Mouse (Mus musculus) right cerebral cortex, postnatal 14 days (tissue): ENCODE measurements around the gene Arhgap15.
A peak's percentile ranks its signal among the peaks of the same experiment; 100 is the strongest.

Experiments
- DNase-seq: peaks from one replicate; pipeline ENCODE4 v3.0.0; 2022

Gene Arhgap15

DNA sequence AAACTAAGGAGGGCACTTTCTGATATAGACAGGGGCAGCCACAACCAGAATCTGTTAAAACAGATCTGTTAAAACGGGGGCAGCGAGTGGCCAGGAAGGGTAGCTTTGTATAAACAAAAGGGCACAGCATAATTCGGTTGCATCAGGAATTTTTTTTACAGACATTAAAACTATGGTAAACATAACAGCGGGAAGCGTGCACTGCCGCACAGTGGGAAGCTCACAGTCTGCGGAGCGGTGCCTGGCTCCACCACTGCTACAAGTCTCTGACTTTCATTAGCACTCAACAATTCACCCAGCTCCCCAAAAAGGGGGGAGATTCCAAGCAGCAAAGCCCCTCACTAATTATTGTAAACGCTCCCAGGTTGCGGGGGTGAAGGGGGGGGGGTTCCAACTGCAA is 562.6 kb downstream of the Arhgap15 start:
- peak; percentile 13 for DNase-seq

DNA sequence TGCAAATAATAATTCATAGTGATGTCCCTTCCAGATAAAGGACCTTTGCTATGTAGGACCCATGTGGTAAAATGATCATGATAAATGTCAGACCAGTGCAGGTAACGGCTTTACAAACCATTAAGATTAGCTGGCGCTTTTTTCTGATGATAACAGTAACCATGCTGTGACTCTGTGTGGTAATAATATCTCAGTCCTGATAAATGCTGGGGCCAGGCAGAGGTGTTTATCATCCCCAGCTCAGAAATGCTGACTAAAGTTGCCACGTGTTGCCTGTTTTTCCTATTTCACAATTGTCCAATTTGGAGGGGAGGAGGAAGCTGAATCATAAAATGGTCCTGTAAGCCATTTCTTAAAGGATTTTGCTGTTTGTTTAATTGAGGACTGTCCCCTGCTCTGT is 564.9 kb downstream of the Arhgap15 start:
- no peak for DNase-seq

DNA sequence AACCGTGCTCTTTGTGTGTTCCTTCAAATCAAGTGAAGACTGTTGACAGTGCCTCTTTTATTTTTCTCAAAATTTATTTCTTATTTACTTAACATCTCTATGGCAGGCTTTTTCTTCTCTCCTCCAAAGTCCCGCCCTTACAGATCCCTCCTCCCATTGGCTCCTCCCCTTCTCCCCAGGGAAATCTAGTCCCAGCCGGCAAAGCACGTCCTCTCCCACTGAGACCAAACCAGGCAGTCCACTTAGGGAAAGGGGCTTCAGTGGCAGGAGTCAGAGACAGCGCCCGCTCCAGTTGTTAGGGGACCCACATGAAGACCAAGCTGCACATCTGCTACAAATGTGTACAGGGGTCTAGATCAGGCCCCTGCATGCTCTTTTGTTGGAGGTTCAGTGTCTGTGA is 569.8 kb downstream of the Arhgap15 start:
- DNase-seq, result no peak

DNA sequence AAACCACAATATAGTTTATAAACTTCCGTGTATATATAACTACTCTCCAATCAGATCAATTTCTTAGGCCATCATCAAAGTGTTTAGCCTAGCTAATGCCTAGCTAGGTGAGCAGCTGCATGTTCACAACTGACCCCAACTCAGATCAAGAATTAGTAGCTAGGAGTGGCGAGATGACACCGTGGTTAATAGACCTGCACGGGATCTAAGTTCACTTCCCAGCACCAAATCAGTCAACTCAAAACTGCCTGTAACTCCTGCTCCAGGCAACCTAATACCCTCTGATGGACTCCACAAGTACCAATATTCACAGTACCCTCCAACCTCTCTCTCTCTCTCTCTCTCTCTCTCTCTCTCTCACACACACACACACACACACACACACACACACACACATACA is 570.9 kb downstream of the Arhgap15 start:
- DNase-seq, result no peak

DNA sequence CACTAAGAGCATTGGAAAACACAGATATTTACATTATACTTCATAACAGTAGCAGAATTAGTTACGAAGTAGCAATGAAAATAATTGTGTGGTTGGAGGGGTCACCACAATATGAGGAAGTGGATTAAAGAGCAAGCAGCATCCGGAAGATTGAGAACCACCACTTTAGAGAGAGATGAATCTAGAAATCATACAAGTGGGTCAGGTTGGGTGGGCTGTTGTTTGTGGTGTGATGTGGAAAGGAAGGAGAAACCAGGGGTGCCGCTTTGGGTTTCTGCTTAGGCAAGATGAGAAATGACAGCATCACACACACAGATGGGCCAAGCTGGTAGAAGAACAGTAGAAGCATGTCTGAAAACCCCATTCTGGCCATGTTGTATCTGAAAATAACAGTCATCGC is 575.2 kb downstream of the Arhgap15 start:
- no peak for DNase-seq

DNA sequence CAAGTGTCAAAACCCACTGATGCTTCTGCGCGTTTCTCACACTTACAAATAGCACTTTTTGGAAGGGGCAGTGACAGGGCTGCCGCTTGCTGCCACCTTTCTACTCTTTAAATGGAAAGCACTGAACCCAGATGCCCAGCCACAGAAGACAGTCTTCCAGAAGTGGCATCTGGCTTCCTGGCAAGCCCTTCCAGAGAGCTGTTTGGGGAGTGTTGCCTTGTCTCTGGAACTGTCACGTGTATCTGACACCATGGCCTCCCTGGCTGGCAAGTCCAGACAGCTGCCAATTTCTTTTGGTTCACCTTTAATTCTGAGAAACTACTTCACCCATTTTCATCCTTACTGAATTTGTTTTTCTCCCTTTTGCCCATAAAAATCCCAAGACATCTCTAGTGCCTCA is 584.7 kb downstream of the Arhgap15 start:
- DNase-seq, result no peak

DNA sequence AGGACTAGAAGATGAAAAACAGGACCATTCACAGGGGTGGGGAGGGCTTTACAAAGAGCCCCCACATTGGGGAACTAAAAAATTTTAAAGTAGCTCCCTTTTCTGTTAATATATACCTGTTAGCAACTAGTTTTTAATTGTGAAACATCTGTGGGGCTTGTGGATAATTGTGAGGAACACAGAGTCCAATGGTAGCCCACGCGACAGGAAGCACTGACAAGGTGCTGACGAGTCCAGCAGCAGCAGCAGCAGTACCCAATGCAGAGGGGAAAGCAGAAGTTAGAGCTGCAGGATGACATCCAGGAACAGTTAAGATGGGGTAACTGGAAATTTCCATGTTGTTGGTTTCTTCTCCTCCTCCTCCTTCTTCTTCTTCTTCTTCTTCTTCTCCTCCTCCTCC is 585.4 kb downstream of the Arhgap15 start:
- DNase-seq, result no peak

DNA sequence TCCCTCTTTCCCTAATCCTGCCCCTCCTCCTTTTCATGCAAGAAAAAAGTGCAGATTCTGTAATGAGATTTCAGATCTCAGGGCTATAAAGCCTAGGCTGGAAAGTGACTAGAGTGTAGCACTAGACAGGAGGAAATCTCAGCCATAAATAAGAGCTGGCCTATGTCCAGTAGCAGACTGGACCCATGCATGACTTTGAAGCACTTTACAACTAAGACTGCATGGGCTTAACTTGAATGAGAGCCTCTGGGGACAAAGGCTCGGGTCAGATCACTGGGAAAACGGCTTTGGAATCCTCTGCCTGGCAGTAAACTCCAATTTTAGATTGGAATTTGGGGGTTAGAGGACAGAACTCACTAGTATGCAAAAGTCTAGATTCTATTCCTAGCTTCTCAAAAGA is 585.9 kb downstream of the Arhgap15 start:
- no peak for DNase-seq

DNA sequence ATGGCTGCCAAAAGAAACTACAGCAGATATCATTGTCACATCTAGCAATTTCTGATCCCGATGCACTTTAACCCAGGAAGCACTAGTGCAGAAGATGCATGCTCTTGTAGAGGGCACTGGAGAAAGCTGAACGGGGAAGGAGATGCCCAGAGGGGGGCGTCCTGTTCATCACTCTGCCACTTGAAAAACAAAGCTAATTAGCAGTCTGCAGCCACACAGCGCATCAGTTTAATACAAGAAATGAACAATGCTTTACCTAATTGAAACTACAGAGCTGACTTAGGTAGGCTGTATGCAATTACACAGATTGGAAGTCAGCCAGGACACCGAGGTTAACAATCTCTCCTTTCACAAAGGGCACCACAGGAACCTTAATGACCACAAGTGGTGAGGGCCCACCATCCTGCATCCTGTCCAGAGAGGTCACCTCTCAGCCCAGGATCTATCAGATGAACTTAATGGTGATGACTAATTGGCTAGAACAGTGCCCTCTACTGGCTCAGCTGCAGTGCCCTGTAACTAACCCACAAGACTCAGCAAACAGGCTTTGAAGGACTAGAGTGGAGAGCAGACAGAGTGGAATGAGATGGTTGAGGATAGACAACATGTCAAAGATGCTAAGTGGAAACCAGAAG is 588.2 kb downstream of the Arhgap15 start:
- no peak for DNase-seq

DNA sequence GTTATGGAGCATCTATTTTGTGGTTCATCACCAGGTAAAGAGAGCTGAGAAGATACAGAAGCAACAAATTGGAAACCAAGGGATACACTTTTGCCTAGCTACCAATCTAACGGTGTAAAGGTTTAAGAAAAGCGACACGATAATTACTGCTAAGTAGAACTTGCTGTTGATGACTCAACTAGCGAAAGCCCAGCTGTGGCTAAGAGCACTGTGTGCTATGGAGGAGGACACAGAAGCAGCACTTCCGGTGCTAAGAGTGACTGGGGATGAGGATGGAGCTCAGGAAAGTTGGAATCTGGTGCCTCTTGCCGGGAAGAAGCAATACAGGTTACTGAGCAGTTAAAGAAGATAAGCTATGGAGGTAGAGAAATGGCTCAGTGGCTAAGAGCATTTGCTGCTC is 589.8 kb downstream of the Arhgap15 start:
- no peak for DNase-seq

DNA sequence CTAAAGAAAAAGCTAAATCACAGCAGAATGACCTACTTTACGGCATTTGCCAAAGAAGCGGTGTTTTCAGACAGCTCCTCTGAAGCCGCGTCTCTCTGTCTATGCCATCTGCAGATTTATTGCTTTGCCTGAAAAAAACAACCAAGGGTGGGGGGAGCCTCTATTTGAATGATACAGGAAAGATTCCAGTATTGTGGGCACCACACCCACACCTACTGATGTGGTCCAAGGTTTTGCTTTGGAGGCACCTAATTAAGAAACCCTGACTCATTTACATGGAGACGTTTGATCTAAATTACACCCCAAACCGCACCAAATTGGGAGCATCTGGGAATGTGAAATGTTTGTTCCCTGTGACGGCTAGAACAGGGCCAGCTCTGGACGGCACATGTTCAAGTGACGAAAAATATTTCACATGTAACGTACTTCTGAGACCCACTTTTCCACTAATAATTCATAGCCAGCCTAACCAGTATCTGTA is 592.5 kb downstream of the Arhgap15 start:
- DNase-seq, result no peak

DNA sequence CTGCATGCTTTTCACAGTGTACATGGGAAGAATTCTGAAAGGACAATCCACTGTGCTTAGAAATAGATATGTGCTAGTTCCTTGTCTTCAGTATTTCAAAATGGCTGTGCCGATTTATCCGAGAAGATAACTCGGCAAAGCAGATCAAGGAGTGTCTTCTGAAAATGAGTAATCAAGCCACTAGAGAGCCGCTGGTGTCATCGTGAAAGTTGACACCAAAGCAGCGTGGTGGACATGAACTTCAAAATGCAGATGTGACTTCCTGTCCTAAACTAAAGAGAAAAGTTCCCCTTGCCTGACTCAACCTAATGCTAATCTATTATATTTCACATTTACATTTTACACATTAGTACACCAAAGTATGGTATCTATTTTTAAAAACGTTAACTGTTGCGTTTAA is 596.2 kb downstream of the Arhgap15 start:
- DNase-seq, result no peak

DNA sequence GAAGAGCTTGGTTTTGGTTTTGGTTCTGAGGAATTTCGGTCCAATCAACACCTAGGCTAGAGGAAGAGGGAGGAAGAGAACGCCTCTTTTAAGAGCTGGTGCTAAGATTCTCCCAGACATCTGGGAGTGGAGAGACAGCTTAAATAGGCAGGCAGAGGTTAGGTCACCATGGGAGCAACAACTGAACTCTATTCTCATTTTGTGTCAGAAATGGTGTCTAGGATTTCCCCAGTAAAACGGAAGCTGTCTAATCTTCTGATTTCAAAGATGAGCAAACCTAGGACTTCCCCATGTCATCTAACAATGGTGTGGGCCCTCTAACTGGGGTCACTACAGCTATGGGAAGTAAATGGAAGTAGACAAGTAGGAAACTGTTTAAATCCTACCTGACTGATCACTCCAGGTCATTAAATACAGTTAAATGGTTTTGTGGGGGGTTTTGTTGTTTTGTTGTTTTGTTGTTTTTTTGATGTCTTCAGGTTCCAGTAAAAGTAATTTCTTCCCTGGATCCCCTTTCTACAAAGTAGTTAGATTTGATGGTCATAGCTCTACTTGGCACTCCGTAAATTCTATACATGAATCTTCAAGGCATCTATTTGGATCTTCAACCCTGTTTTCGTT is 596.8 kb downstream of the Arhgap15 start:
- DNase-seq, result no peak

DNA sequence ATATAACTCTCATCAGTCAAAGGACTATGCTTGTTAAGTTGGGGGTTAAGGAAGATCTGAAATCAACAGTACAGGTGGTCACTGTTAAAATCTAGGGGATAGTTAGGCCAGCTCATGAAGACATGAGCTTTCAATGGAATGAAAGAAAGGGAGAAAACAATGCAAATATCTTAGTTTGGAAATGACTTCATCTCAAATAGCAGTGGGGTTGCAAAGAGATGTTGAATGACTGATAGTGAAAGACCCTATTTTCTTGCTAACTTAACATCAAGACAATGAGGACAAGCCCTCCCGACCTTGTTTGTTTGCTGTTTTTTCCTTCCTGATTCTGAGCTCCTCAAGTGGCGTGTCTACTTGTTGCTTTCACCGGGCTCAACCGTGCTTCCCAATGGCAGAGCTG is 597.6 kb downstream of the Arhgap15 start:
- DNase-seq, result no peak

DNA sequence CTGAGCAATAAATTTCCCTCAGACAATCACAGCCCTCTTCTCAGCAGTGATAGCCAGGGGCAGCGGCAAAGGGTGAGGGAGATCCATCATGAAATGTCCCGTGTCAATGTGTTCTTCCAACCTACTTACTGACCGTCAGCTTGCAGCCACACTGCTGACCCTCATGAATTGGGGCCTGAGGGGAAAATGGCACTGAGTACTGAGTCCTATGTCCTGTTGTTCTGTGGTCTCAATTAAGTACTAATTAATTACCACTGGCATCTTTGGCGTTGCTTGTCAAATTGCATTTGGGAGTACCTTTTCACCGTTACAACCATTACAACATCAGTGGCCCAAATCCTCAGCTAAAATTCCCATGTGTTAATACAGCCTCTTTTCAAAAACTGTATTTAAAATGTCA is 599.2 kb downstream of the Arhgap15 start:
- no peak for DNase-seq

DNA sequence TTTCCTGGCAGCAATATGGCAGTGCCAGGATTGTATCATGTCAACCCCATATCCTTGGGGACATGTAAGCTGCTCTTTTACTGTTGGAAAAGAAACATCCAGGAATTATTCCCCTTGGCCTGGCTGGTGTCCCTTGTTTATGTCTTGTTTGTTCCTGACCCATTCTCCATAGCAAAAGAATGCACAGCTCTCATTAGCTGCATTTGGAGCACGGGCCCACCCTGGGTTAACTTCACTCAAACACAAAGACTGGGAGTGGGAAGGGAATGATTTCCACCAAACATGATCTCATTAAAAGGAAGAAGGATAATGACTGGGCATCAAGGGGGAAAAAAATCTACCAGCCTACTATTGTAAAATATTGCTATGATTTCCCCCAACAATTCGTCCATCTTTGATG is 600.5 kb downstream of the Arhgap15 start:
- DNase-seq, result no peak

DNA sequence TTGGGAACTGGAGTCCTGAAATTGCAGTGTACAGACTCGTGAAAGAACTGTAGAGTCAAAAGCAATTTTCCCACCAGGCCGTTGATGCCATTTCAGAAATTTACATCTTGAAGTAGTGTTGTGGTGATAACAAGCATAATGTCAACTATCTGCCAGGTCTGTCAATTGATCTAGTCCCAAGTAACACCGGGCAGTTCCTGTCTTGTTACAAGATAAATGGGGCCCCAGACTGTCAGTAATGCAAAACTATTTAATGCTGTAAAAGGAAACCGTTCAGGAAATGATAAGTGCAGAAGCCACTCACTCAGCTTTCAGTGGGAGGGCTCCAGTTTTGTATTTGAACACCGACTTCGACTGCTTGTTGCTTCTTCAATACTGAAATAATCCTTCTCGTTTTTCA is 604.3 kb downstream of the Arhgap15 start:
- no peak for DNase-seq

DNA sequence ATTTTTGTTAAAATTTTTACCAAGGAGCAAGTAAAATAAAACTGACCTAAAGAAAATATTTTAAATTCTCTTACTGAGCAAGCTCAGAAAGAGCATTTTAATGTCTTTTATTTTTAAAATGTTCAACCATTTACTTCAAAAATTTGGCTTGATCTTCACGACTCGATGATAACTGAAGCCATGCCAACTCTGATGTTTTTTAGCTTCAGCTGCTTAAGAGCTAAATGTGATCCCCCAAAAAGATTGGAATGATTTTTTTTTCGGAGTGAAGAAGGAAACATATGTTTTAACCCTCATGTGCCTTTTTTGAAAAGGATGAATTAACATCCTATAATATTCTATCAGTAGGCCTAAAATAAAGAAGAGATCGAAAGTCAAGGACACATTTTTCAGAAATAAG is 605.0 kb downstream of the Arhgap15 start:
- DNase-seq, result no peak

DNA sequence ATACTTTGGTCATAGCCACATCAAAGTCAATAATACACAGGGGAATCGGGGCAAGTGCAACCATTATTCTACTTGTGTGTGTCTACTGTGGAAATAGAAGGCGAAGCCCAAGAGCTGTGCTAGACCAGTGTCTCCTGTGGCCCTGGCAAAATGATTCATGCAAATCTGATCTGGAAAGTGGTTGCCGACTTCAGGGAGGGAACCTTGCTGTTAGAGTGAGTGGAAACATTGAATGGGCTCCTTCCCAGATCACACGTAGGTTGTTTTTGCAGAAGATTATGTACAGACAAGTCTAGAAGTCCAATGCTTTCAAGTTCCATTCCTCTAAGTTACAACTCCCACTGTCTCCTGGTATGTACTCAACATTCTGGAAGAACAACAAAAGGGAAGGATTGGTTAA is 606.2 kb downstream of the Arhgap15 start:
- DNase-seq, result no peak

DNA sequence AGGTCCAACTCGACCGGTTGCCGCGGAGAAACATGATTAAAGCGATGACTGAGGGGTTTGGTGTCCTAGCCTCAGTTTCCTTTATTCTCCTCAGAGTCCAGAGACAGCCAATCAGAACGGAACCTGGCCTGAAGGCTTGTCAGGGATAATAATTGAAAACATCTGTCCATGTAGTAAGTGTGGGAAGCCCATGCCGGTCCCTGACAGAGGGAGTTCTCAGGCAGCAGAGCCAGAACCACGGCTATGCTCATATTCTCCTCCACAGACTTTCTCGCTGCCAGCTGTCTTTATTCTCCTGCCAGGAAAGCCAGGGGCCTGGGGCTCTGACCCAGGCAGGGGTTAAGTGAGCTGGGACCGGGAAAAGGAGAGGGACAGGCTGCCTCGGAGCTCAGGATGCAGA is 606.7 kb downstream of the Arhgap15 start:
- no peak for DNase-seq

DNA sequence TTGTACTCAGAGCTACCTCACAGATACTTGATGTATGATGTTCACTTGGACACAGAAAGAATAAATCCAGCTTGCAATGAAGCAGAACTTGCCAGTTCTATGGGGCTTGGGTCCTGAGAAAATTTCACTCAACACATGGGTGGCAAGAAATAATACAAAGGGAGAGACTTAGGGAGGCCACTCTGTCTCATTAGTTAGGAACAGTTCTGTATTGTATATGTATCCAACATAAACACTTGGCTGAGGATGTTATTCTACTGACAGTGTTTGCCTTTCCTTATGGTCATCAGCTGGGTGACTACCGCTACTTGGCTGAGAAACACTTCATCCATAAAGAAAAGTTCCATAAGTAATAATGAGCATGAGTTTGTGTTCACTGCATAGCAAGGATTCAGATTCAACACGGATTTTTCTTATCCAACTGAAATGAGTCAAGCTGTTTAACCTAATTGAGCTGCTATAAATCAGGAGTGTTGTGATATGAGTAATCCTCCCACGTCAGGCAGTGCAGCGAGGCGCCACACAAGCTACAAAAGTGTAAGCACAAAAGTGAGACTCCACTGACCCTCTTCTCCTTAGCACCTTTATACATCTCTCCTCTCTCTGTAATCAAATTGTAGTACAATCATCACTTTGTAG is 607.7 kb downstream of the Arhgap15 start:
- DNase-seq, result no peak

DNA sequence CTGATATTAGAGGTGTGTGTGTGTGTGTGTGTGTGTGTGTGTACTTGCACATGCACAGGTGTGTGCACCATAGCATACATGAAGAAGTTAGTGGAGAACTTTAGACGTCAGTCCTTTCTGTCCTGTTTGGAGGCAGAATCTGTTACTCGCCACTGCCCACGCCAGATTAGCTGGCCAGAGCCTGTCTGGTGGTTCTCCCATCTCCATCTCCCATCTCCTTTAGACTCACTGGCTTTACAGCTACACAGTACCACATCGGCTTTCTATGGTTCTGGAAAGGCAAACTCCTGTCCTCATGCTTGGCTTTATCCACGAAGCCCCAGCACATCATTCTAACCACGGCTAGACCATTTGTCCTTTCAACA is 608.2 kb downstream of the Arhgap15 start:
- DNase-seq, result no peak

DNA sequence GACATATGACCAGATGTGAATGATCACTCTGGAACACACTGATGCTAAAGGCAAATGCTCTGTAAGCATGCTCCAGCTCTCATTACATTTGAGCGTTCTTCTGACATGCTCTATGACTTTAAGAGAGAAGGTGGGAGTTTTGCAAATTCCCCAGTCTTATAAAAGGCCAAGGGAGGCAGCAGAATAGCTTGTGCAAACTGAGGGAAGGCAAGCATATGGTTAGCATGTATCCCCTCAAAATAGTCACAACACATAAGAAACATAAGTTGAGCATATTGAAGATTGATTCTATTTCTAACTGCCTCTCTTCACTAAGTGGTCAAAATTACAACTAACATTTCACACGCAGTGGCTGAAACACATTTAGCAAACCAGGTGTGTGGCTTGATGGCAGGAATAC is 631.6 kb downstream of the Arhgap15 start:
- DNase-seq, result no peak

DNA sequence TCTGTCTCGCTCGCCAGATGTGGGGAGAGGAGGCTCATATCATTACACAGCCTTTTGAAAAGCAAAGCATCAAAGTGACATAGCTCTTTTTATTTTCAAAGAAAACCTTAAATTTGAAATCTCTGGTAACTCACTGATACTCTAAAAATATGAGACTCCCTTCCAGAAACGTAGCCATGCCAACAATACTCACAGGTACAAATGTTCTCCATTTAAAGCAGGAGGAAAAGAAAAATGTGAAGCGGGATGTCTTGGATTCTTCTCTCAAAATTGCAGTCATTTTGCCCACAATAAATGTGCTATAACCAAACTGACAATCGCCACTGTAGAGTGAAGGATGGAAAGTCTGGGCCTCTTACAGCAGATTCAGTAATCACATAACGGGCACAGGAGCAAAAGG is 635.9 kb downstream of the Arhgap15 start:
- no peak for DNase-seq

DNA sequence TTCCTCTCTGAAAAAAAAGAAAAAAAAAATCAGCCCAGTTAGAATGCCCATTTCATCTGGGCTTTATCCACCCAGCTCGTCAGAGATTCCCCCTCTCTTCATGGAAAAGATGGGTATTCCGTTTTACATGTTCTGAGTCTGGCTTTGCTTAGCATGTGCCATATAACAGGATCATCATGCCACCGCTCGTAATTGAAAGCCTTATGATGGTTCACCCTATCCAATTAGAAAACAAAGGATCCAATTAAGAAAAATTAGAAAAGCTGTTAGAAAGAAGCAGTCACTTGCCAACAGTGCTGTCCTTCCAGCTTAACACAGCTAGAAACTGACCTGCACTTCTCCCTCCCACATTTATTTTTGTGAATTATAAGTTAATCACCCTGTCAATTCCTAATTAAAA is 640.9 kb downstream of the Arhgap15 start:
- DNase-seq, result no peak
